In genomic region chr8:111662473-111662872, GRCm38 (mm10) we compare ENCODE assay signal across 9 mouse cellular contexts. TPM values are rescaled to one million over a fixed set of nuclear protein-coding genes. Genes with fewer than 3 reads are reported as not detected.
DNase-seq lines count a peak whose midpoint lies in the region; TF ChIP-seq lines count a peak whose summit lies in the region.
"Had no signal": no experiment of that assay in that cellular context is flagged by ENCODE, and none has a peak within 500 bp of the region (broad histone marks: within the 10 kb centered on the region; RNA-seq: fewer than 3 reads in every experiment).

No protein-coding gene starts in this region.

- intact Hi-C loops in gastrocnemius, adult 2 months (cut with DNase I) = loop anchor here (1.0 to 5.0 kb wide), 4 partner anchors 127 to 319 kb away; no protein-coding TSS in a partner anchor

- H3K9ac ChIP-seq in MEL (ENCODE audit: control insufficient read depth, low read depth, low read length, poor library complexity, severe bottlenecking) = no peak overlapping the region
- H3K9ac ChIP-seq: limb, embryonic 13.5 days had no signal

- DNase-seq in A20 (ENCODE audit: low read depth, low spot score) (peak; percentile 73), MEL (ENCODE audit: low read depth, low spot score) (peak; percentile 78)
- DNase-seq in cerebellum, adult 18-20 months = peak; percentile 83 to 84
- DNase-seq in gastrocnemius, adult 2 months = peak; percentile 86
- DNase-seq in kidney, postnatal 14 days = peak; percentile 87
- DNase-seq in lung, adult 18-20 months = peak; percentile 78 to 83
- DNase-seq in right cerebral cortex, postnatal 14 days = peak; percentile 74
- peak; percentile 58 for DNase-seq in yolk sac, embryonic 10.5 days (ENCODE audit: low spot score)

- peak; percentile 78 for TF ChIP-seq RAD21 in MEL (IDR thresholded peaks at IDR 0.05; ENCODE audit: low read depth, low read length)

- no peaks in the 10 kb centered on the region for H3K9me3 ChIP-seq in MEL (replicated peaks; ENCODE audit: insufficient read depth, low read length)
- H3K9me3 ChIP-seq: limb, embryonic 13.5 days had no signal

- H3K4me1 ChIP-seq in MEL (ENCODE audit: control insufficient read depth in 1 of 2, insufficient read depth in 2 of 2, low read length in 2 of 2) = peaks cover 2 to 21% of the 10 kb centered on the region in 2 experiments
- H3K4me1 ChIP-seq: limb, embryonic 13.5 days had no signal

- H3K27me3 ChIP-seq in MEL (ENCODE audit: control insufficient read depth in 1 of 2, insufficient read depth in 2 of 2, low read length in 2 of 2) = no peaks in the 10 kb centered on the region
- H3K27me3 ChIP-seq: limb, embryonic 13.5 days had no signal

- peak; percentile 82 to 87 (median 84) for TF ChIP-seq CTCF in MEL (IDR thresholded peaks at IDR 0.05 in 2 of 3, conservative IDR thresholded peaks at IDR 0.05 in 1 of 3; ENCODE audit: control insufficient read depth in 1 of 3, insufficient read depth in 1 of 3, low read depth in 2 of 3, low read length in 3 of 3, poor library complexity in 1 of 3, severe bottlenecking in 1 of 3)
- peak; percentile 90 for TF ChIP-seq CTCF in gastrocnemius, adult 2 months (IDR thresholded peaks at IDR 0.05)

- peaks cover 3% of the 10 kb centered on the region; the same call in 1 of the 2 replicates for H3K79me2 ChIP-seq in MEL (ENCODE audit: control insufficient read depth, insufficient read depth, low read length, poor library complexity)

- no peak for TF ChIP-seq POLR2A in MEL (IDR thresholded peaks at IDR 0.05; ENCODE audit: control insufficient read depth in 1 of 2, insufficient read depth in 1 of 2, low read depth in 1 of 2, low read length in 2 of 2, poor library complexity in 1 of 2)

- no peak overlapping the region for H3K4me3 ChIP-seq in MEL (ENCODE audit: control insufficient read depth in 1 of 2, insufficient read depth in 1 of 2, low read depth in 2 of 2, low read length in 2 of 2)
- H3K4me3 ChIP-seq in gastrocnemius, adult 2 months = no peak overlapping the region
- H3K4me3 ChIP-seq: limb, embryonic 13.5 days had no signal

- no peak overlapping the region for H3K27ac ChIP-seq in MEL (ENCODE audit: control insufficient read depth, low read depth, low read length)
- H3K27ac ChIP-seq in gastrocnemius, adult 2 months = no peak overlapping the region
- H3K27ac ChIP-seq: limb, embryonic 13.5 days had no signal

- no peak for TF ChIP-seq EP300 in MEL (IDR thresholded peaks at IDR 0.05; ENCODE audit: low read depth in 1 of 2, low read length in 2 of 2)

- peaks cover 0 to 19% of the 10 kb centered on the region in 2 experiments; a peak in 2 of 4 replicates for H3K36me3 ChIP-seq in MEL (ENCODE audit: control insufficient read depth in 1 of 2, insufficient read depth in 2 of 2, low read length in 2 of 2)

TF ChIP-seq in MEL, 35 proteins besides CTCF, POLR2A, EP300 and RAD21:
- TF ChIP-seq ZC3H11A (IDR thresholded peaks at IDR 0.05; ENCODE audit: low read depth, low read length) (peak; percentile 64; the same call in 1 of the 2 replicates), SMC3 (IDR thresholded peaks at IDR 0.05; ENCODE audit: low read depth, low read length) (peak; percentile 91), ZKSCAN1 (IDR thresholded peaks at IDR 0.05; ENCODE audit: low read depth, low read length) (no peak)

RNA-seq across cellular contexts. Expression of gene Zfp1, which starts 19.3 kb away (rescaled TPM):
- 12.0 and 12.2 TPM in 2 replicates for total RNA-seq in MEL (2012; rRNA removed)
- 10 to 100 TPM in 1 of 2 experiments, not detected in 1; 12.4 TPM for polyA plus RNA-seq in MEL (2012; ENCODE audit: insufficient read depth in 1 of 2, insufficient read length in 2 of 2, low read depth in 1 of 2, low replicate concordance in 2 of 2, missing spikeins in 1 of 2)
- 1 to 10 TPM; 7.9 to 9.4 TPM for total RNA-seq in gastrocnemius, adult 2 months (2021)

RNA-seq across cellular contexts. Expression of gene Ctrb1, which starts 28.3 kb away (rescaled TPM):
- total RNA-seq in MEL (2012; rRNA removed) = not detected in 2 replicates
- not detected for polyA plus RNA-seq in MEL (2012; ENCODE audit: insufficient read depth in 1 of 2, insufficient read length in 2 of 2, low read depth in 1 of 2, low replicate concordance in 2 of 2, missing spikeins in 1 of 2)
- not detected for total RNA-seq in gastrocnemius, adult 2 months (2021)

RNA-seq across cellular contexts. Expression of gene Ldhd, which starts 32.3 kb away (rescaled TPM):
- 0.03 and 0.04 TPM in 2 replicates for total RNA-seq in MEL (2012; rRNA removed)
- not detected for polyA plus RNA-seq in MEL (2012; ENCODE audit: insufficient read depth in 1 of 2, insufficient read length in 2 of 2, low read depth in 1 of 2, low replicate concordance in 2 of 2, missing spikeins in 1 of 2)
- total RNA-seq in gastrocnemius, adult 2 months (2021) = 10 to 100 TPM; 29.2 to 35.8 TPM

Comparison
In these comparisons a context has a peak if more than half of its experiments do, and no peak if none do; other contexts are left out.
1. RNA of gene Ldhd, which starts 32.3 kb away (total RNA-seq): 29.2 to 35.8 TPM in gastrocnemius, adult 2 months; 0.03 to 0.04 TPM in MEL; every median in the first group is over 10 times any median in the second.
2. Peak in every context shown above with its lines, with median percentiles within 50 percentile points of each other: DNase-seq.